ENCODE assay signal across 12 mouse cellular contexts in the genomic region with DNA sequence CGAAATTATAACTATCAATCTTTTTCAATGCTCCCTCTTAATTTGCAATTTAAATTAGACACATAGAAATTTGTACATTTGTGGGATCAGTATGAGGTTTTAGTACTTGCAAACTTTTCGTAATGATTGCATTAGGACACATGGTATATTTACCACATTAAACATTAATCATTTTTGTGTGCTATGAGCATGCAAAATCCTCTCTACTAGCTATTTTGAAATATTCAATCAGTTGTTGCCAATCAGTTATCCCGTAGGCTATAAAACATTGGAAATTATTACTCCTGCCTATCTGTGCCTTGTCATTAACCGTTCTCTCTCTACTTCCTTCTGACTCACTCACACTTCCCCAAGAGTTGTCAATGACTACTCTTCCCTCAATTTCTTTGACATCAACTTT.
"Had no signal": no experiment of that assay in that cellular context is flagged by ENCODE, and none has a peak within 500 bp of the region (broad histone marks: within the 10 kb centered on the region; RNA-seq: fewer than 3 reads in every experiment).

No protein-coding gene starts in this region.

- DNase-seq: retina, postnatal 1 day; right cerebral cortex, adult 18-20 months; right cerebral cortex, postnatal 14 days; right cerebral cortex, postnatal 25 days; right cerebral cortex, postnatal 4 days; spleen, adult 18-20 months; thymus, adult 18-20 months; thymus, adult 2 months; thymus, postnatal 14 days; thymus, postnatal 25 days; thymus, postnatal 36 days; thymus, postnatal 4 days had no signal
